Mouse (Mus musculus) lung, postnatal 0 days (tissue): ENCODE data around the gene Plpp7.

Source experiments
- CTCF ChIP-seq: IDR thresholded peaks from 2 replicates; pipeline ENCODE4 v1.5.1; 2016; ENCODE audit warnings: antibody characterized with exemption, mild to moderate bottlenecking
- EP300 ChIP-seq: IDR thresholded peaks from 2 replicates; pipeline ENCODE4 v1.6.1; 2016; ENCODE audit warnings: antibody characterized with exemption, mild to moderate bottlenecking, control low read depth

DNA sequence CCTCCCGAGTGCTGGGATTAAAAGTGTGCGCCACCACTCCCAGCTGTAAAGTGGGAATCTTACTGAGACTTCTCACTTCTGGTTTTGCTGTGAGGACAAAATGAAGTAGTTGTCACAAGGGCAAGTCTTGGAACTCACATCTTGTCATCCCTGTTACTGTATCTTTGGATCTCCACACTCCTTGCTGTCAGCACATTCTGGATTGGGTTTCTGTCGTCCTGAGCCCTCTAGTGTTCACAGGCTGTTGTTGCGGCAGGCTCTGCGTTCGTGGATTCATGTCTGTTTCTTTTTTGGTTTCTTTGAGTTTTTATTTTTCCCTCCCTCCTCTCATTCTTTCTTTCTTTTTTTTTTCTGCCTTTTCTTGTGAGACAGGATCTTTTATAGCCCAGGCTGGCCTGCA is 35.1 kb downstream of the Plpp7 start:
- peak; percentile 84 for TF ChIP-seq CTCF
- TF ChIP-seq EP300, result no peak
